8 mouse cellular contexts compared by ENCODE assay signal in the genomic region with DNA sequence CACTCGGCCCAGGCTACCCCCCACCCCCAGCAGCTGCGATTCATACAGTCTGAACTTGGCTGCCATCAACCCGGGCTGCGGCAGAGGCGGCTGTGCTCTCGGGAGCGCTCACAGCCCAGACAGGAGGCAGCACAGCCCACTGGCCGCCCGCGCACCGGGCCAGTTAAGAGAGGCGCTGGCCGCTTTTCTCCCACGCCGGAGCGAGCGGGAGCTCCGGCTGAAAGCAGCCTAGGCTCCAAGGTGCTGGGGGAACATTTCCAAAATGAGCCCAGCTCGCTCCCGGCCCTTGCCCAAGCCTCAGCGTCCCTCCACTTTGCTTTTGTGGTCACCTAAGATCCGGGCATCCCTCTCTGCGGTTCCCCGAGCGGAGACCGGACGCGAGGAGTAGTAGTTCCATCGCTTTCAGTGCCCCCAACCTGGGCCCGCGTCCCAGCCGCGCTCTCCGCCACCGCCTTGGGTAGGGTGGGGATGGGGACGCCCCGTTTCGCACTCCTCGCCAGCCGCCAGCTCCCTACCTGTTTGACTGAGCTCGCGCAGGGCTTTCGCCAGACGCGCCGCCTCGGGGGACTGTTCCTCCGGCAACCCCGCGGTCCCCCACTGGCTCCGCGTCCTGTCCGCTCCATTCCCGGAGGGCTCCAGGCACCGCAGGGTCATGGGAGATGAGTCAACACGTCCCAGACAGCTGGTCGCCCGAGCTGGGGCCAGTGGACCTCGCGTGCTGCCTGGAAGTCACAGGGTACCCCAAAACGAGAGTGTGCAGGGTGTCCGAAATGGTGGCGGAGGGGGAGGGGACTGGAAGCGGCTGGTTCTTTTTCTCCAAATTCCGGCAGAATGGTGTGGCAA. TPM values are rescaled to one million over a fixed set of nuclear protein-coding genes. Genes with fewer than 3 reads are reported as not detected.
DNase-seq lines count a peak whose midpoint lies in the region; ATAC-seq lines count a peak whose summit lies in the region.

No protein-coding gene starts in this region.

- no peak for ATAC-seq in megakaryocyte, adult 5-6 weeks (ENCODE audit: poor library complexity, severe bottlenecking)
- ATAC-seq in intestine, embryonic 15.5 days, result no peak

- peak; percentile 55 to 66 for DNase-seq in cerebellum, postnatal 25 days
- peak; percentile 59 for DNase-seq in gastrocnemius, postnatal 14 days
- DNase-seq in liver, result peak; percentile 30
- peak; percentile 78 for DNase-seq in neural tube, embryonic 10.5 days (ENCODE audit: extremely low spot score, low spot score)
- peak; percentile 31 for DNase-seq in thymus, postnatal 14 days

- peak overlapping the region; percentile 86 for H3K9ac ChIP-seq in intestine, embryonic 15.5 days

- H3K4me2 ChIP-seq in intestine, embryonic 15.5 days (replicated peaks), result peak overlapping the region; percentile 96

- H3K36me3 ChIP-seq in megakaryocyte, embryonic 14.5 days (replicated peaks; ENCODE audit: low read length), result peaks cover 26% of the 10 kb centered on the region
- H3K36me3 ChIP-seq in intestine, embryonic 15.5 days, result no peaks in the 10 kb centered on the region

- intact Hi-C loops in gastrocnemius, postnatal 14 days (cut with DNase I; ENCODE audit: low total_unique reads), result loop anchor here (5.0 kb wide), 3 partner anchors 97 to 327 kb away; no protein-coding TSS in a partner anchor

- peaks cover 40% of the 10 kb centered on the region for H3K4me1 ChIP-seq in megakaryocyte, embryonic 14.5 days
- H3K4me1 ChIP-seq in intestine, embryonic 15.5 days (replicated peaks), result peaks cover 17% of the 10 kb centered on the region; the same call in 1 of the 2 replicates

- WGBS in intestine, embryonic 15.5 days, result under 1% methylated on average over 65 of the region's 65 CpGs

- peak overlapping the region; percentile 93 for H3K27ac ChIP-seq in intestine, embryonic 15.5 days

- no peaks in the 10 kb centered on the region for H3K9me3 ChIP-seq in megakaryocyte, embryonic 14.5 days
- H3K9me3 ChIP-seq in intestine, embryonic 15.5 days, result no peaks in the 10 kb centered on the region

- H3K27me3 ChIP-seq in megakaryocyte, embryonic 14.5 days (replicated peaks), result peaks cover 9% of the 10 kb centered on the region
- H3K27me3 ChIP-seq in intestine, embryonic 15.5 days (replicated peaks), result no peaks in the 10 kb centered on the region

- H3K4me3 ChIP-seq in megakaryocyte, embryonic 14.5 days (replicated peaks), result peak overlapping the region; percentile 92
- H3K4me3 ChIP-seq in intestine, embryonic 15.5 days (replicated peaks), result peak overlapping the region; percentile 87

RNA-seq across cellular contexts. Expression of gene Socs2, which starts 2.4 kb away (rescaled TPM):
- polyA plus RNA-seq in megakaryocyte, embryonic 14.5 days (2012; ENCODE audit: insufficient read depth, low replicate concordance), result 24.6 and 34.4 TPM in 2 replicates
- 0.74 and 0.84 TPM in 2 replicates for total RNA-seq in megakaryocyte, adult 5-6 weeks (2015)
- total RNA-seq in megakaryocyte, adult 5-6 weeks (2017), result 0.77 and 0.84 TPM in 2 replicates
- total RNA-seq in gastrocnemius, postnatal 14 days (2021), result 1 to 10 TPM; 8.2 to 9.4 TPM
- 76.9 and 78.3 TPM in 2 replicates for polyA plus RNA-seq in intestine, embryonic 15.5 days (2015; fragmentation: Nextera tagmentation; extraction: Ambion mirVana)

Comparison
In these comparisons a context has a peak if more than half of its experiments do, and no peak if none do; other contexts are left out.
1. RNA of gene Socs2, which starts 2.4 kb away (total RNA-seq): 8.2 to 9.4 TPM in gastrocnemius, postnatal 14 days; 0.74 to 0.84 TPM in megakaryocyte, adult 5-6 weeks; every median in the first group is over 4 times any median in the second.
2. Peak in every context shown above with its lines, with median percentiles within 50 percentile points of each other: DNase-seq.